Mouse (Mus musculus): ENCODE results near the gene Gli3. TPM values are rescaled to one million over a fixed set of nuclear protein-coding genes. Genes with fewer than 3 reads are reported as not detected.

Gene Gli3
- polyA plus RNA-seq, 2 experiments from 2014 or later, result not detected

DNA sequence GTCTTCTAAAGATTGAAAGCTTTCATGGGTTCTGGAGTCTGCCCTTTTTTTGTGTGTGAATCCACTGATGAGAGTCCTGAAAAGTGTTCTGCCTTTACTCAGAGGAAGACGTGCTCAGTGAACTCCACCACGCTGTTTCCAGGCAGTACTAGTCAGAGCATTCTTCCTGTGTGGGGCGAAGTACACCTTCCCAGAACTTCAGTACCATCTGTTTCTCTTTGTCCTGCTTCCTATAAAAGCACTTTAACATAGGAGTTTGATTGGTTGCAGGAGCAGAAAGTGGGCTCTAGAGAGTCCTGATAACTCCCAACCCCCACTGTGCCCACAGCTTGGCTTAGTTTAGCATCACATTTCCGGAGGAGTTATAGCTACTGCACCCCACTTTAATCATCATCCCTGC lies 32.8 kb downstream of the Gli3 start:
- ATAC-seq, result no peak

DNA sequence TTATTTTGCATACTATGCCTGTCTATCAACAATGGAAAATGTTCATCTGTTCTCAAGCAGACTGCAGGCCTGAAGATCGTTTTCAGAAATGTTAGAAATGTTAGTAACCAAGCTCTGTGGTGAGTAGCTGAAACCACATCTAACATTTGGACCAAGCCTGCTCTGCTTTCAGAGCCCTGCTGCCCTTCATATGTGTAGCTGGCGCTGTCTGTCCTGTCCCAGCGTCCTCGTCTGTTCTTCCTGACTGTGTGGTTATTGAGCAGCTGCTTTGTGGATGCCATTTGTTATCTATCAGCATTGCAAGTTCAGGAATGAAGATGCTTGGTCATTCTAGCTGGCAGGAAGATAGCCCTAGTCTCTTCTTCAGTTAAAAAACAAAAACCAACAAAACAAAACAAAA lies 35.3 kb downstream of the Gli3 start:
- ATAC-seq, result no peak

DNA sequence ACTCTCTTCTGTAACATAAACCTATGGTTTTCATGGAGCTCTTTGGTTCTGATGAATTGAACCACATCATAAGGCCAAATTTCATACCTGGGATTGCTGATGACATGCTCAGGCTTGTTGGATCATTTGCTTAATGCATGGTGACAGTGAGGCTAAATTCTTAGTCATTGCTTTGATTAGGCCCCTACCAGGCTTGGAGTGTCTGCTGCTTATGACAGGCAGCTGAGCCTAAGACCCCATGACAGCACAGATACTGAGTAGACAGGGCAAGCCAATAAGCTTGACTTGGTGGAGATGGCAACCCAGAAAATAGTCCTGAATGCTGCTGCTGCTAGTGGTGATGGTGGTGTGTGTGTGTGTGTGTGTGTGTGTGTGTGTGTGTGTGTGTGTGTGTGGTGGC lies 47.9 kb downstream of the Gli3 start:
- no peak for ATAC-seq

DNA sequence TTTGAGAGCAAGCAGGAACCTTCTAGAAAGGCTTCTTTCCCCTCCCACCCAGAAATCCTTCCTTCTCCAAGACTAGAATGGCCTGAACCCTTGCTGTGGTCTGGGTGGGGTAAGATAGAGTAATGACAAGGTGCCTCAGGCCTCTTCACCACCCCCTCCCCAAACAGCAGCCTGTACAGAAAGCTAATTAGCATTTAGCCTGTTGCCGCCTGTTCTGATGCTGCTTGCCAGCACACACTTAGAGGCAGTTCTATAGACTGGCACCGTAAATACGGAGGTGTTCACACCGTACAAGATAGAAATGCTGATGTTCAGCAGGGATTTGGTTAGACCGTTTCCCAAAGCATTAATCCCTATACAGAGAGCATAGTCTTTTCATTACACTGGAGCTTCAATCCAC lies 50.1 kb downstream of the Gli3 start:
- ATAC-seq, result no peak

DNA sequence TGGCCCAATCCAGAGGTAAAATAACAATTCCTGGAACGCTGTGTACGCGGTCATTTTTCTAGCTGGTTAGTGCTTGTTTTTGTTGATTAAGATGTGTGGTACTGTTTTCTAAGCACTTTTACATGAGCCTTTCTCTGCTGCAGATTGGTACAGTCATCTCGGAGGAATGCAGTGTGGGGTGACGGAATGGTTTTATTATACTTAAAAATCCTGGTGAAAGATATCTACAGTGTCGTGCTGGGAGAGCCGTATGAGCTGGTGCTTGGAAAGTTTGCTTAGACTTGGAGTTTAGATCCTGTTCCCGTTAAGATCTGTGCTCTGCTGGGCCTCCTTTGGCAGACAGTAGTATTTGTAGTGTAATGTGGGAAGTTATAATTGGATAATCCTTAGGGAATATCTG lies 51.0 kb downstream of the Gli3 start:
- no peak for ATAC-seq

DNA sequence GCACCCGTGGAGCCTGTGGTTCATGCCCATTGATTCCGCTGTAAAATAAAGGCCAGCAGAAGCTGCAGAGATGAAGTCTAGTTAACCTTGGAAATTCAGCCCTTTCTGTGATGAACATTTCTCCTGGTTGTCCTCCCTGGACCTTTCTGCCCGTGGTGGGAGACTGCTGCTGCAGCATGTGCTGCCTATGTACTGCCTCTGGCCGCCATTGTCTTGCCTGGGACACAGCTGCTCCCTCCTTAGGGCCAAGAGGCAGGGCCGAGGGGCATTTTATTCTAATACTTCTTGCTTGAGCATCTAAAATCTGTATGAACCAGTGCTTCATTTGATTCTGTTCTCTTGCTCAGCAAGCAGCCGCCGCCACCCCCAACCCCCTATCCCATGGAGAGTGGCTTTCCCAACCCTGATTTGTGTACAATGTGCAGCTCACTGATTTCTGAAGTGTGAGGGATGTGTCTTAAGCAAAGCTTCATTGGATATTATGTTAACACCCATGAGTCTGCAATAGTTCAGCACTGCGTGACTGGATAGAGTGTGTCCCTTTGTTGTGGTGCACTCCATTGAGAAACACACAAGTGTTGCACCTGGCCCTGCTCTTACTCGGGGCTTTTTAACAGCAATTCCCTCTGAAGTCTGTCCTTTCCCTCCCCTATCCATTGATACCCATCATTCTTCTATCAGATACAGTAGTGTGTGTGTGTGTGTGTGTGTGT lies 54.2 kb downstream of the Gli3 start:
- ATAC-seq, result no peak

DNA sequence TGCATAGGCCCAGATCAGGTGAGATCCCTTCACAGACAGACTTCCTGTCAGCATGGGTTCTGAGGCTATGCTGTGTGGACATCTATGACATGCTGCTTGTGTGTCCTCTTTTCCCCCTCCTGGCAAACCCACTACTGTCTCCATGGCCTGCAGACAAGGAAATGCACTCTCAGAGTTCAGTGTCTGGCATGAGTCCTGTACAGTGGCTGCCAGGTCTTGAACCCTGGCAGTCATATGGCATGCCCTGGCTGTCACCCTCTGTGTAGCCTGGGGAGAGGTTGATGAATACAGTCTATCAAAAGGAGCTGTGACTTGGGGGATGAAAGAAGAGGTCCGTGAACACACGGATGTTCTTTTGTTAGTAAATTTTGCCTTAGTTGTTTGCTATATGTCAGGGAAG lies 57.3 kb downstream of the Gli3 start:
- no peak for ATAC-seq

DNA sequence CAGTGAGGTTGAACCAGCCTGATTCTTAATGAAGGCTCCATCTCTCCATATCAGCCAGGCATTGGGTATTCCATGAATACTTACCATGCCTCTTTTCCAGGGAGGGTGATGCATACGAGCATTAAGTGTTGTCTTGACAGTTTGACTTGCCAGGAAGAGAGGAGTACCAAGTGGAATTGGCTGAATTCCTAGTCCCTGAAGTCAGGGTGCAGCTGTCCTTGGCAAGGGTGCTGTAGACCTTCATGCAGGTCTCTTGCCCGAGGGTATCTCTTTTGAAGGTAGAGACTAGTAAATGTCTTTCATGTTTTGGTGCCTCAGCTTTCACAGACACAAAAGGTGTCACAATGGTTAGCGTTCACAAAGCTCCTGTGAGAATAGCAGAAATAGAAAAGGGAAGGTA lies 59.1 kb downstream of the Gli3 start:
- ATAC-seq, result no peak

DNA sequence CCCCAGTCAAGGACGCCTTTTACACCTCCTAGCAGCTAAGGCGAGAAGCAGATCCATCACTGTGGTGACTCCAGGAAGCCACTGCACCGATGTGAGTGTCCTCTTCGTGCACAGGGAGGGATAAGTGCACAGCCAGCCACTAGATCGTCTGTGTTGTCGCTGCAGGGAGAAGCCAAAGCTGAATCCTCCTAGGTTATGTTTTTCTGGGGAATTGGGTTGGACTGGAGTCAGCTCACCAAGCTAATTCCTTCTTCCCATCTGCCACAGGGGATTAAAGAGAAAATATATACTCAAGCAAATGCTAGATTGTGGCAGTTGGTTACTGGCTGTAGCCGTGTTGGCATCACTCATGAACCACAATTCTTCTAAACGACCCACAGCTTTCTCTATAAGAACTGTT lies 61.2 kb downstream of the Gli3 start:
- no peak for ATAC-seq

DNA sequence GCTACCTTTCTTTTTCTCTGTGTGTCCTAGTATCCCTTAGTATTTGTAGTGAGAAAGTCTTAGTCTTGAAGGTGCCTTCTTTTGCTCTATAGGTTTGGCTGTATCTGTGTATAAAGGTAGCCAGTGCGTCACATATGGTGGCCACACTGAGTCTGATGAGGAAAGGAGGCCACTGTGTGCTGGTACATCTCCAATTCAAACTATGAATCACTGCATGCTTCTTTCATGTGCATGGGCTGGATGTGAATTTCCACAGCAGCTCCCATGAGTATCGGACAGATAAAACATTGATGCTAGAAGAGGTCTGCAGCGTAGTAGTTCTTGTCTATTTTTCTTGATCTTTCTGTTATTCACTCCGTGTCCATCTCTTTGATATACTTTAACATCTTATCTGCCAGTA lies 63.7 kb downstream of the Gli3 start:
- ATAC-seq, result no peak

DNA sequence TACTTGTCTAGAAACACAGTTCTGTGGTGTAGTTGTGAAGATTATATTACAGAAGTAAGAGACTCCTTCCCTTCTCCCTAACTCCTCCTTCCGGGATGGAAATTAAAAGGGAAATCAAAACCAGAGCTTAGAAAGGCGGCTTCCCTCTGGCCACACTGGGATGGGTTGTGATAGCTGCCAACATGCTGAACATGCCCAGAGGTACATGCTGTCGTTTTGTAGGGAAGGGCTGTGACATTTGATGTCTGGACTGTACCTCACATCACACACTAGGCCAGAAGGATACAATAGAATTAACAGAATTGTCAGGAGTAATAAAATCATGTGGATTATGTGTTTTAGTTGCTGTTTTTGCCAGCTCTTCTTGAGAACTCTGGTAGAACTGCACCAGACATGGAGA lies 68.5 kb downstream of the Gli3 start:
- ATAC-seq, result no peak

DNA sequence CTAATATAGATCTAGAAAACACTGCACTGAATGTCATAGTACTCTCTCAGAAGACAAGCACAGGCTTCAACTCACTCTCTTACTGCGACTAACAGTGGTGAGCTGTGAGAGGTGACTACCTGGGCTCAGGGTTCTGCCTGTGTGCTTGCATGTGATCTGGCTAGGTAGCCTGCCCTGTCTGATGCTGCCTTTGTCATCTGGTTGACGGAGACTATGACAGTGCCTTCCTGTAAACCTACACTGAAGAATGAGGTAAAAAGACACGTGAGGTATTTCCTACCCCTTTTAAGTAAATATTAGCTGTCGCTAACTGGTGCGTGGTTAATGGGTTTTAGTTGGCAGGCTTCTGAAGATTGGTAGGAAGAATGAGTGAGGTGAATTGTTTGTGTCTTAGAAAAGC lies 74.2 kb downstream of the Gli3 start:
- no peak for ATAC-seq

DNA sequence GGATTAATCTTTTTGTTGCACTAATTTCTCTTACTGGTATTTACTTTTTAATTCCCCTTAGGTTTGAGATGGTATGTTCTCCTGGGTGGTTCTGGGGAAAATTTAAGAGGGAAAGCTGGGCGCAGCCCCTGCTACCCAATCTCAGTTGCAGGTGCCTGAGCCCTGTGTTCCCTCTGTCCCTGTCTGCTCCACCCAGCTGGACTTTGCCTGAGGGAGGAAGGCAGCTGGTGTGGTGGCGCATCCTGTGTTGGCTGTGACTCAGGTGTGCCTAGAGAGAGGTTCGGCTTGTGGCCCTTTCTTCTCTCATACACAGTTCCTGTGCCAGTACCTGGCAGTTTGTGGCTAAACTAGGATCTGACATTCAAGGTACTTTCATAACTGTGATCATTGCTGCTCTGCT lies 74.6 kb downstream of the Gli3 start:
- no peak for ATAC-seq

DNA sequence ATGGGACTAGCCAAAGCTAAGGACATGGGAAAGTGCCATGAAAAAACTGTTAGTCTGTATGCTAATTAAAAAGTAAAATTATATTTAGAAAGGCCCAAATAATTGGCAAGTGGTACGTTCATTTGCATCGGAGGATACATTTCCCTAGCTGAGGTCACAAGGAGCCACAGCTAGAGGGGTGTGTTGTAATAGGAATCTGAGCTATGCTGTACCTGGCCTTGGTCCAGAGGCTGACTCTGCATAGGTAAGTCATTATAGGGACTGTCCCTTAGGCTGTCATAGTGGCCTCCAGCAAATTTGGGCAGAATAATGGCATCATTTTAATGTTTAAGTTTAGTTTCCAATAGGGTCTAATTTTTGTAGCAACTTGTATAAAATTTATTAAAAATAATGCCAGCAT lies 75.4 kb downstream of the Gli3 start:
- no peak for ATAC-seq

DNA sequence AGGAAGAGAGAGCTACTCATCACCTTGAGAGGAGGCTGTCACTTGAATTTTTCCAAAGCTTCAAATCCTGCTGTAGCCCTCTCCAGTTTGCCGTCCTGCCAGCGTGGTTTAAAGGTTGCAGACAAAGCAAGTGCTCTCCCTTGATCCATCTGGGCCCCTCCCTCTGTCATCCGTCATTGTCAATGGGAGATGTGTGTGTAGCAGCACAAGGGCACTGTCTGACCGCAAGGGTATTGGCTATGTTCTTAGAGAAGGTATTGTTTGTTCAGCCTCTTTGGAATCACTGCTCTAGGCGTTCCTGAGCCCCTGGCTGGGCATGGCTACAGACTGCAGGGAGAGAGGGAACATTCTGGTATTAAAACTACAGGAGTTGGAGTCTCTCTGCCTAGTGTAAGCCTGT lies 79.0 kb downstream of the Gli3 start:
- no peak for ATAC-seq

DNA sequence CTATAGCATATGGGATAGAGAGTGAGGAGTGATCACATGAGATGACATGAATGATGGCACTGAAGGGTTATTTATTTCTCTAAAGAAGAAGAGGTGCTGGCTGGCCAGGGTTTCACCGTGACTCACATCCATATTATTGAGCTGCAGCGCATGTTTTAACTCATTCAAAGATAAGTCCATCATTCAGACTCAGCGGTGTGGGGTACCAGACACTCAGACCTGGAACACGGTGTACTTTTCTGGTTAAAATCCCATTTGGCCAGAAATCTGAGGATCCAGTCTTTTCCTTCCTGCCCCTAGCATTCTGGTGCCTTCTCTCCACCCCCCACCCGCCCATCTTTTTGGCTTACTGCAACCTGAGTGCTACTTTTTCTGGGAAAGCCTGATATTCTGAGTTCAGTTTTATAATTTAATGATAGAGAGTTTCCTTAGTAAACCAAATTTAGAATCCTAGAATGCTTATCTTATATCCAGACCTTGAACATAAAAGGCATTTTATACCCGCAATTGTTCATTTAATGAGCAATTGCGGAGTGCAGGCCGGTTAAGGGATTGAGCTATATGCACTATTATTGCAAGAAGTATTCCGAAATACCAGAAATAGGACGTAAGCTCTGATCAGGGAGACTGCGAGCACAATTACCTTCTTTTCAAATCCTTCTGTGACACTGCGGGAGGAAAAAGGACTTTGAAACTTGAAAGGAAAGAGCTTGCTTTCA lies 80.3 kb downstream of the Gli3 start:
- ATAC-seq, result no peak

DNA sequence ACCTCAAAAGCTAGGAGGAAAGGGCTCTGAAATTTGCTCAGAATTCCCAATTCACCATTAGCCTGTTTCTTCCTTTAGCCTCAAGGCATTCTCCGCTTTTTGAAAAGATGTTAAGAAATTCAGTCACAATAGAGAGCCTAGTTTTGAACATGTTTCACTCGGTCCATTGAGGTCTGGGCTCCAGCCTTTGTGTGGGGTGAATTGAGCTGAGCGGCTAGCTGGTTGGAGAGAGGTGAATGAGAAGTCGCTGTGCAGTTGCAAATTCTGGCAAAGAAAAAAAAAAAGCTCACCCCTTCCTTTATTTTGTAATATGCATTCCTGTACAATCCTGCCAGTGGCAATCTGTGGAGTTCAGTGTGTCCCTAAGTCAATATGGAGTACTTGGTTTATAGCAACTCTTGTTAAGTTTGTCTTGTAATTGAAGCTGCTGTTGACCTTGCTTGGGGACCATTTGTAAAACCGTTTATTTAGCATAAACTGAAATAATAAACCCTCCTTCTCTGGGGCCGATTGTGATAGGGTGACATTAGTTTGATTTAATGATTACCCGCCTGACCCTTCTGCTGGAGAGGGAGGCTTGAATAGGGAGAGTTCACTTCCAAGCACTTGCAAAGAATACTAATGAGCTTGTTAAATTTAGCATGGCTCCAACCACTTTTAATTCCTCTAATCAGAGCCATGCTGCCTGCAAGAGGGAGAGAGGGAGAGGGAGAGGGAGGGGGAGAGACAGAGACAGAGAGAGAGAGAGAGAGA lies 81.0 kb downstream of the Gli3 start:
- no peak for ATAC-seq

DNA sequence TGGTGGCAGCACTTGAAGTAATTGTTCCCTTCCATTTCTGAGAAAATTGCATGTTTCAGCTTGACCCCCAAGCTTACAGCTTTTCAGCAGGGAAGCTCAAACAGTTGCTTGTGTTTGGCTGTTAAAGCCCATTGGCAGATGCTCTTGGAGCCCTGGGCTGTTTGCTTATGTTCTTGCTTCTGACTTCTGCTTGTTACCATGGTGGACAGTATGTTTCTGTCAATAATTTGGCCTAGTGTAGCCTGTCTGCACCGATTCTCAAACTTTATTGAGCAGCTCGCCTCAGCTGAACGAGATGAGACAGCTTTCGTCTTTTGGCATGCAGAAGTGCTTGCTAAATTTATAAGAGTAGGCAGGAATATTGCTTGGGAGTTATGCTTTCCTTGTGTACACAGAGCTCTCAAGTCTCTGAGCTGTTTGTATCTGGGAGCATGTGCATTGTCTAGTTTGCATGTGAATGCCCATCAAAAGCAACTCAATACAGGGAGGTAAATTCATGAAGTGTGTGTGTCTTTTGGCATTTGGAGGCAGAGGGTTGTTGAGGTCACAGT lies 82.4 kb downstream of the Gli3 start:
- ATAC-seq, result no peak

DNA sequence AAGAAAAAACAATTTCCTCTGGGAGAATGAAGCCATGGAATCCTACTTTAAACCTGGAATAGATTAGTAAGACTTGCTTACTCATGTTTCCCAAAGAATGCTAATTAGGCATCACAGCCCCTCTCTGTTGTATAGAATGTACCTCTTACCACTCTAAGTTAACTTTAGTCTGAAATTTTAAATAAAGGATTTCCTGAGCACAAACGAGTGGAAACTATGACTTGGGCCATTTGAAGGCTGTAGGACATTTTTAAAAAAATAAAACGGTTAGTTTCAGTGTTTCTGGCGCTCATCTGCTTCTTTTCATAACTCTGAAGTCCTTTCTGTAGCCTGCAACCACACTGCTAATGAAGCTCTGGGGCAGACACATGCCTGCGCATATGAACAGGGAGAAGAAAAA lies 83.2 kb downstream of the Gli3 start:
- no peak for ATAC-seq

DNA sequence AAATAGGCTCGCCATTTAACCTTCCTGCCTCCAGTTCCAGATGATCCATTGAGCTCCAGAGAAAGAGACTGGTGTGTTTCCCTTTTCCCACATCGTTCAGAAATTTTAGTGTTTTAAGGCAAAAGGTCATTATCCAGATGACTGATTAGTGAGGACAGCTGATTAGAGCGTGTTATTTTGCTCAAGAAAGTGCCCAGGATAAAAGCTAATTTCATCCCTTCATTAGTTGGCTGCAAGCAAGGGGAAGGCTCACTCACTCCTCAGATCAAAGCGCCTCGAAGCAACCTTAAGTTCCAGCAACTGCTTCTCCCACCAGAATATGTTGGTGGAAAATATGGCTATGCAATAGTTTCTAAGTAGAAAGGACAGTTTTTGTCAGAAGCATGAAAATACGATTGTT lies 86.4 kb downstream of the Gli3 start:
- no peak for ATAC-seq

DNA sequence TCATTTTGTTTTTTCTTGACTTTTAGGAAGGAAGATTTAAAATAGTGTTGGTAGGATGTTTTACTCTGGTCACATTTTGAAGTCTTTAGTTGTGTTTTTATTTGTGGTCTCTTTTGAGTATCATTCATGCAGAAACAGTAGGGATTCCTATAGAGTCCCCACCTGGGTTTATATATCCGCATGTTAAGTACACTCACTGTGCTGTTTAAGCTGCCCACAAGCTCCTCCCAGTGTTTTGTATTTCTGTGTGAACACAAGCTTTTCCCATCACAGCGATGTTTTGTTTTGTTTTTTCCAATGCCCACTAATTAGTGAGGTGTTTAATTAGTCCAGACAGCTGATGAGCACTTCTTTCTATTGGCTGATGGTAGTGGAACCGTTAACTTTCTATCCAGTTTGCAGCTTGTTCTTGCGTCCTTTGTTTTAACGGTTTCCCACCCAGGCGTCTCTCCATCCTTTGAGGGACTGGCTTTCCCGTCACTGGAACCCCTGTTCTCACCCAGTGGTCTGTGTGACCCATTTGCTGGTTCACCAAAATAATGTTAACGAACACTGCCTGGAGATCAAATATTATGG lies 87.1 kb downstream of the Gli3 start:
- no peak for ATAC-seq

DNA sequence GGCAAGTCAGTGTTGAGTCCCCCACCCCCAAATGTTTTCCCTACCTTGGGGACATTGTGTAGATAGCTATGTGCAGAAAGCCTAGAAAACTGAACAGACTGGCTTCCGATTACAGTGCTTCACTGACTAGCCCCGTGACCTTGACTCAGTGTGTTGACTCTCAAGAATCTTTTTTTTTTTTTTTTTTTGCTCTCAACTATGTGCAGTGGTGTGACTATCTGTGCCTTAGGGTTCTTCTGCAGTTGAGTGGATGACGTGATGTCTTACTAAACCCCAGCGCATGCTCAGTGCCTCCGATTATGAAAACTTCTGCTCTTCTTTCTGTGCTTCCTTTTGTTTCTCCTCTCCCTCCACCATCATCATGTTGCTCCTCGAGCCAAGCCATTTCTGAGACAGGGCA lies 87.7 kb downstream of the Gli3 start:
- ATAC-seq, result no peak

DNA sequence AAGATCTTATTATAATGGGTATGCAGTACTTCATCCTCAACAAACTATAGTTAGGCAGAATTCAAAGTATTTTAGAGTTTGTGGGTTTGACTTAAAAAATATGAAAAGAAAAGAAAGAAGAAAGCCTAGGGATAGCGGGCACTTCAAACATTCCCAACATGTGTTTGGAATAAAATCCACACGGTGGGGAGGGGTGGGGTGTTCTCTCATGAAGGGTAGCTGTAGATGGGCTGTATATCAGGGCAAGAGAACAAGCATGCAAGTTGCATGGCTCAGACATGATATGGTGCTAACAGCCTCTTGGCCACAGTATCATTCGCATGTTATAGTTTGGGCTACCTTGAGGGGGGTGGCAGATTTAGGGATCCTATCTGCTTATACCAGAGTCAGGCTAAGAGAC lies 89.0 kb downstream of the Gli3 start:
- no peak for ATAC-seq

Data from CD4-positive, CD25-positive, alpha-beta regulatory T cell, adult 4 months (primary cell).